Mouse (Mus musculus): ENCODE data around the gene Gm49368. TPM values are rescaled to one million over a fixed set of nuclear protein-coding genes. Genes with fewer than 3 reads are reported as not detected.
"Not testable (repeated sequence)": the region's sequence is repeated elsewhere in the genome, so short reads cannot be mapped to it uniquely, and the experiment has no call there.

Gm49368 gene
- polyA plus RNA-seq (2017; shearing (Covaris generic)) = under 1 TPM in 1 of 2 experiments, not detected in 1; 0.08 TPM

DNA sequence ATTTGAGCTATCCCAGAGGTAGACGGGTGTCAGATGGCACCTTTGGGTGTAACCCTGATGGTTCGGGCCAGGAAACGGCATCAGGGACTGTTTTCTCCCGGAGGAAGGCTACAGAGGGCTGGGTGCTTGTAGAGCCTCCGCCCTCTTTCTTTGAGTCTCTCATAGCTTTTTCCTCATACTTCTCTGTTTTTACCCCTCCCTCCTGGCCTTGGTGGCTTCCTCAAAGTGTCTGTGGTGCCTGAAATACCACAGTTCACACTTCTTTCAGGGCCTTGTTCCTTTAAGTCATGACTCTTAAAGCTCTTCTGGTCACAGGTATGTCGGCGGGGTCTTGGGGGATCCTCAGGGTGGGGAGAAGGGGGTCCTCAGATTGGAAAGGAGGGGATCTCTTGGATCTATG is at the start of gene Gm49368, which contains the start of gene Itgam:
Gm49368 (plus strand) TSS at position 228 of the 400 bp plus-strand sequence.
Itgam (plus strand) TSS at position 185 of the 400 bp plus-strand sequence.
- ATAC-seq = no peak

- no peak for ATAC-seq
Measured at GRCm38 (mm10) chr7:128013116-128013515, 49.4 kb upstream of the Gm49368 start.

DNA sequence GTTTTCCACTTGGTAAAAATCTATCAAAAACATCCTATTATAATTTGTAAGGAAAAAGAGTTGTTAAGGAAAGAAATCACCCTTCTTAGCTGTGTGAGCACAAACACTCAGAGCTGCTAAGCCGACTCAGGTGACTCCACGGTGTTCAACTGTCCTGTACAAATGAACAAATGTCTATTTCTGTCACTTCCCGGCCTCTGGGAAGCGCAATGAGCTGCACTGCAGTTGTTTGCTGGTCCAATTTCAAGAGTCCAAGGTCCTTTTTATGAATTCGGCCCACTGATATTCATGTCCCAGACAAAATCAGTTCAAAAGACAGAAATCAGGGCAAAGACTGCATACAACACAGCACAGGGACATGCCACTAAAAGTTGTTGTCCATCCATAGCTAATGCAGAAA is 46.3 kb upstream of the Gm49368 start:
- ATAC-seq = not testable (repeated sequence)

DNA sequence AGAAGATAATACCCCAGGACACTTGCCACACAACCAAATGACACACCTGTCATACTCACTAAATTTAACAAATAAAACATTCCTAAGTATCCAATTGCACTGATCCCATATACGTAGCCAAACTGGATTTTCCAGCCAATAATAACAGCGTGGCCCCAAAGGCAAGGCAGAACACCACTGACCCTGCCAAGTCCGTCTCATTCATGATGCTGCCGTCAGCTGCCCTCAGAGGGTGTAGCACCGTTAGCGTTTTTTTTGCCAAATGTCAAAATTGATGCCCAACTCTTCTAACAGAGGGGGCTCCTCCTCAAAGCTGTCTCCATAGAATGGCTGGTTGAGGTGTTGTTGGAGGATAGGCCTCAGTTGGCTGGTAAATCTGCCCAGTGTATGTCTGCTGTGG is 45.8 kb upstream of the Gm49368 start:
- ATAC-seq = no peak

DNA sequence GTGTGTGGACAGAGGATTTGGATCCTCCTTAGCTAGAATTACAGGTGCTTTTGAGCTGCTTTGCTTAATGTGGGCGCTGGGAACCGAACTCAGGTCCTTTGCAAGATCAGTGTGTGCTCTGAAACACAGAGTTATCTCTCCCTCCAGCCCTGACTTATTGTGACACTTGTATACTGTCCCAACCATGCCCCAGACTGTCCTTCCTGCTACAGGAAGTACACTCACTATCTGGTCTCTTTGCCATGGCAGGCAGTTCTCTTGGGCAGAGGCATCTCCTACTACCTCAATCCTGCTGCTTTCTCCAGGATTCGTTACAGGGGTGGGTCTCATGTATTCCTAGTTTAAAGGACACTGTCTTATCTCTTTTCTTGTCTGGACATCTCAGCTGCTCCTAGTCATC is 44.2 kb upstream of the Gm49368 start:
- no peak for ATAC-seq

DNA sequence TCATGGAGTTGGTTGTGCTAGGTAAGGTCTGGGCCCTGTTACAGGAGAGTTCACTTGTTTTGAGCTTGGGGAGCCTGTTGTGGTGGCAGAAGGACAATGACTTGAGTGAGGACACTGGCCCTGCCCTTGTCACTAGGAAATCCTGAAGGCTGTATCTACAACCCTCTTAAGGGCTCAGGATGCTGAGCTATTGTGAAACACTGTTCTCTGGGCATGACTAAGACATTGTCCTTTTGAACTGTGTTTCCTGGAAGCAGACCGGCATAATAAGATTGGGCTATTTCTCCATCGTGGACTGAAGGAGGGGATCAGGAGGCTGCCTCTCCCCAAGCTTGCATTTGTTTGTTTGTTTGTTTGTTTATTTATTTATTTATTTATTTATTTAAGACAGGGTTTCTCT is 43.3 kb upstream of the Gm49368 start:
- ATAC-seq = no peak

DNA sequence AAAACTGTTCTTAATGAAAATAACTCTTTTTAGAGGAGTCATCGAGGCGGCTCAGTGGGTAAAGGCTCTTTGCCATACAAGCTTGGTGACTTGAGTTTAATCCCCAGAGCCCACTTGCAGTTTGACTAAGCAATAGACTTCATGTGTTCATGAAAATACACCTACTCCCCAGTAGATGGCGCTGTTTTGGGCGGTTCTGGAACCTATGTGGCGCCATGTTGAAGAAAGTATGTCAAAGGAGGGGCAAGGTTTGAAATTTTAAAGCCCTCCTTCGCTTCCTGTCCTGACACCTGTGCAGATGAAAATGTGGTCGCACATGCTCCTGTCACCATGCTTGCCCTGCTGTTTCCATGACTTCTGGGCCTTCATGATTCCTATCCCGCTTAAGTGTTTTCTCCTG is 39.5 kb upstream of the Gm49368 start:
- no peak for ATAC-seq

GRCm38 (mm10) chr7:128023565-128023964 is 38.9 kb upstream of the Gm49368 start:
- no peak for ATAC-seq

DNA sequence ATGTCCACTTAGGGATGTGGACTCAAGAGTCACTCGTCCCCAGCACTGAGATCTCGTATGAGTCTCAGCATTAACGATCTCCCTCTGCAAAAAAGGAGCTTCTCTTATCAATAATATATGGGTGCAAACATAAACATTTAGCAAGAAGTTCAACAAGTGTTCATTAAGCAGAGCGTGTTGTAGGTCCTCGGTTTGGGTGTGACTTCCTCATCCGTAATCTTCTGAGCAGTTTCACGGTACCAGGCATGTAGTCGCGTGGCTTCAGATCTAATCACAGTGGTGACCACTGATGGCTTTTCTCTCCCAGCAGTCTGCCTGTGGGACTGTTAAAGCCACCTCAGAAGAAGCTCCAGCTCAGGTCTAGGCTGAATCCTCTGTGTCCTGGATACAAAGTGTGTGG is 38.1 kb upstream of the Gm49368 start:
- no peak for ATAC-seq

DNA sequence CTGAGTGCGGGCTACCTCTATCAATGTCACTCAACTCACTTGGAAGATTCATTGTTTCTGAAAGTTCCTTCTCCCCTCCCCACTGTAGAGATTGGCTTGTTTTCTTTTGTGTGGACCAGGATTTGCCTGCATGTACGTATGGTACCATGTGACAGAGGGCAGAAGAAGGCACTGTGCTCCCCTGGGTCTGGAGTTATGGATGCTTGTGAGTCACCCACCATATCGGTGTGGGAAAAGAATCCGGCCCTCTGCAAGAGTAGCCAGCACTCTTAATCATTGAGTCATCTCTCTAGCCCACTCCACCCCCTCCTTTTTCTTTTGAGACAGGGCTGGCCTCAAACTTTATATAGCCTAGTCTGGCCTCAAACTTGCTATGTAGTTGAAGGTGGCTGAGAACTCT is 37.6 kb upstream of the Gm49368 start:
- ATAC-seq = no peak

DNA sequence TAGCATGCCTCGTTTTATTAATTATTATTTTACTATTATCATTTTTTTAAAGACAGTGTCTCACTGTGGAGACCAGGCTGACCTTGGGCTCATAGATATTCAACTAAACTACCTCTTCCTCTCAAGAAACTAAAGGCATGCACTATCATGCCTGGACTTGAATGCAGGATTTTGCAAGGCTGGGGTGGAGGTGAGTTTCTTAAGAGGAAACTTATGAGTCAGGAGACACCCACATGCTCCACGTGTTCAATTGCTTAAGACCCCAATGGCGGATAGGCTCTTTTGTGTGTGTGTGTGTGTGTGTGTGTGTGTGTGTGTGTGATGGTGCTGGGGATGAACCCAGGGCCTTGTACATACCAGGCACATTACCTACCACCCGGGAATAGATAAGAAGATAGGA is 37.1 kb upstream of the Gm49368 start:
- no peak for ATAC-seq

- ATAC-seq = no peak
Measured at GRCm38 (mm10) chr7:128031403-128031976, 31.0 kb upstream of the Gm49368 start.

GRCm38 (mm10) chr7:128032290-128032988 is 30.0 kb upstream of the Gm49368 start:
- no peak for ATAC-seq

GRCm38 (mm10) chr7:128032989-128033293 is 29.5 kb upstream of the Gm49368 start:
- no peak for ATAC-seq

- no peak for ATAC-seq
Measured at GRCm38 (mm10) chr7:128033616-128034015, 28.9 kb upstream of the Gm49368 start.

DNA sequence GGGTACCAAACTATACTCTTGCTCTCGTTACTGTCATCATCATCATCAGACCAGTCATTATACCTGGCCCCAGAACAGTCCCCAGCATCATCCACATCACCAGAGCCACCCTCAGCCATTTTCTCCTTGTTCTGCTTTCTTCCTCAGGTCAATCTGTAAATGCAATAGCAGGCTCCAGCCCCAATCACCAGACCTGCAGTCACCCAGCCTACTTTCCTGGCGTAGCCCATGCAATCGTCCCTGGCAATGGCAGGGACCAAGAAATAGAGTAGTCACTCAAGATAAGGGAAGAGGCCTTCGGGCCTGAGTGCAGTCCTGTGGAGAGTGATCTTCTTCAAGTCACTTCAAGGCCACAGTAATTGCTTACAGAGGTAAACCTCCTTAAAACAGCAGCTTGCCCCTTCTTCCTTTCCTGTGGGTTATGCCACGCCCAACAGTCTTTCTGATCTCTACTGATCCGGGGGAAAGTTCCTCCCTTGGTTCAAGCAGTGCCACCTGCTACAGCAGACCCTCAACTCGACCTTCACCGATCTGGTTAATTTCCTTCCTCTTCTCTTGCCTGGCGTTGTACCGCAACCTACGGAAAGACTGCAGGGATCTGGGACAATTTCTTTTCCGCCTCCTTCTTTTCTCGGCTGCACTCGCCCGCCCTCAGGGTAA is 20.2 kb upstream of the Gm49368 start:
- not testable (repeated sequence) for ATAC-seq

GRCm38 (mm10) chr7:128044142-128044785 is 18.2 kb upstream of the Gm49368 start:
- ATAC-seq = no peak

DNA sequence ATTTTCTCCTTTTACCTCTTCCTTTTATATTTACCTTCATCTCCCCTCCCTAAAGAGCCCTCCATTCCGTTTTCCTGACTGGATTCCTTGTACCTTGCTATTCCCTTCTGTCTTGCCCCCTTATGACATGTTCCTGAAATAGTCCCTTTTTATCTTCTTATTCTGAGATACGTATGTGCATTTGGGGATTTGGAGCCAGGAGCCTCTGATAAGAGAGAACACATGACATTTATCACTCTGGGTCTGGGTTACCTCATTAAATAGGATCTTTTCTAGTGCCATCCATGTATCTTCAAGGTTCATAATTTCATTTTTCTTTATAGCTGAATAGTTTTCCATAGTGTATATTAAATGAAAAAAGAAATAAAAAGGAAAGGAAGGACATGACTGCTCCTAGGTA is 16.8 kb upstream of the Gm49368 start:
- ATAC-seq = no peak

DNA sequence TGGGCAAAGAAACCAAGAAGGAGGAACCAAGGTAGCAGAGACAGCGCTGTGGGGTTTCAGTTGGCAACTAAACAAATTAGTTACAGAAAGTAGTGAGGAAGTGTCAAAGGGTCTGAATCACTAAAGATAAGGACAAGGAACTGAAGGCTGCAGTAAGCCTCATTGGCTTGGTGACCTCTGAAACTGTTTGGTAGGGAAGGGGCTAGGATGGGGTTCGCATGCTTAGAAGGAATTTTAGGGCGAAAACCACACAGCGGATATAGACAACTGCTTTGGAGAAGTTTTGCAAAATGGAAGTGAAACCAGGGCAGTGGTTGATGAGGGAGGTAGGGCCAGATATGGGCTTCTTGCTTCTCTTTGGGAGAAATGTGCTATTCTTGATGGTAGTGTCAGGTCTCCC is 13.7 kb upstream of the Gm49368 start:
- no peak for ATAC-seq

GRCm38 (mm10) chr7:128049254-128049653 is 13.2 kb upstream of the Gm49368 start:
- ATAC-seq = no peak

DNA sequence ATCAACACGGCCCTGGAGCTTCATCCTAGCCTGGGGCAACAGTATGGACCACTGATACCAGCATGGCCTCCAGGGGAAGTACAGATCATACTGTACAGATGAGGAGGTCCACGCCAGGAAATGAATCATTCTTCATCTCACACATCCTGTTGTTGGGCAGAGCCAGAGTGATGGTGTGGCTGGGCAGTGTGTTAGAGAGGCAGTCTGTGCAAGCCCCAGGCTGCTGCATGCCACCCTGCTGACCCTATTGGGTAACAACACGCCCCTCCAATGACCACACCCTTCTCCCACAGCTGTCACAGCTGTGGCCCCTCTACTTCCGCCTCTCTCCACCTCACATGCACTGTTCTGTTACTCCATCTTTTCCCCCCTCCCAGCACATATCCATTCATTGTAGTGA is 11.7 kb upstream of the Gm49368 start:
- peak; percentile 93 for ATAC-seq

DNA sequence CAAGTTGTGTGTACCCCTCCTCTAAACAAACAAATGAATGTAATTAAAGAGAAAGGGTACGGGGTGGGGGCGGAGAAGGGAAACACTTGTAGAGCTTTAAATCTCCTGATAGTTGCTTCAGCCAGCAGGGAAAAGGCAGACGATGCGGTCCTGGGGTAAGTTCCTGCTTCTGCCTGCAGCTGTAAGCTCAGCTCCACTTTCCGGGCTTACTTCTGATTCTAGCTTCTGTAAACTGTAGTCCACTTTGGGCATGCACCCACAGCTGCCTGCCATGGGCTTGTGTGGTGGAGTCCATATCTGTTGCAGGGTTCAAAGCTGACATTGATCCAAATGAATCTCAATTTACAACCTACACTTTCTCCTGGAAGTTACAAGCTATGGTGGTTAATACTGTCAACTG is 9.4 kb upstream of the Gm49368 start:
- ATAC-seq = no peak

- no peak for ATAC-seq
Measured at GRCm38 (mm10) chr7:128056917-128057444, 5.5 kb upstream of the Gm49368 start.
